Comparison of ENCODE assay signal across 11 mouse cellular contexts in genomic region chr13:52187841-52188604, GRCm38 (mm10).
DNase-seq lines count a peak whose midpoint lies in the region; ATAC-seq and TF ChIP-seq lines count a peak whose summit lies in the region.
"Had no signal": no experiment of that assay in that cellular context is flagged by ENCODE, and none has a peak within 500 bp of the region (broad histone marks: within the 10 kb centered on the region; RNA-seq: fewer than 3 reads in every experiment).

No protein-coding gene starts in this region.

- peaks cover 11% of the 10 kb centered on the region; the same call in 1 of the 2 replicates for H3K27me3 ChIP-seq in neural tube, embryonic 13.5 days
- no peaks in the 10 kb centered on the region for H3K27me3 ChIP-seq in liver, adult 2 months (ENCODE audit: control insufficient read depth, insufficient read depth, low read length)
- H3K27me3 ChIP-seq in kidney, adult 2 months (replicated peaks; ENCODE audit: control insufficient read depth, insufficient read depth, low read length): no peaks in the 10 kb centered on the region
- no peaks in the 10 kb centered on the region for H3K27me3 ChIP-seq in forebrain, embryonic 15.5 days
- H3K27me3 ChIP-seq: Patski had no signal

- peak overlapping the region; percentile 49; the same call in 1 of the 2 replicates for H3K27ac ChIP-seq in neural tube, embryonic 13.5 days (replicated peaks)
- no peak overlapping the region for H3K27ac ChIP-seq in liver, adult 2 months (replicated peaks; ENCODE audit: insufficient read depth, low read depth, low read length)
- H3K27ac ChIP-seq in kidney, adult 2 months (ENCODE audit: insufficient read depth, low read depth, low read length): no peak overlapping the region
- no peak overlapping the region for H3K27ac ChIP-seq in forebrain, embryonic 15.5 days (replicated peaks)

- no peaks in the 10 kb centered on the region for H3K9me3 ChIP-seq in neural tube, embryonic 13.5 days
- no peaks in the 10 kb centered on the region for H3K9me3 ChIP-seq in forebrain, embryonic 15.5 days

- no peak overlapping the region for H3K9ac ChIP-seq in neural tube, embryonic 13.5 days
- H3K9ac ChIP-seq in liver, adult 2 months (ENCODE audit: low read depth, low read length): no peak overlapping the region
- no peak overlapping the region for H3K9ac ChIP-seq in forebrain, embryonic 15.5 days (replicated peaks)

- ATAC-seq in cerebellum, adult (ENCODE audit: insufficient number of reproducible peaks, low FRiP score, low TSS enrichment): no peak
- ATAC-seq in neural tube, embryonic 13.5 days (ENCODE audit: low read depth): peak; percentile 32; the same call in 1 of the 2 replicates
- no peak for ATAC-seq in forebrain, embryonic 15.5 days (replicated peaks)

- peak; percentile 3 for DNase-seq in cerebellum, adult 9-10 months
- DNase-seq in neural tube, embryonic 10.5 days (ENCODE audit: extremely low spot score, low spot score): no peak
- peak; percentile 26 for DNase-seq in liver, adult 2 months (ENCODE audit: extremely low read depth, low read depth, low spot score)
- no peak for DNase-seq in ovary, postnatal 14 days (ENCODE audit: low spot score)
- no peak for DNase-seq in kidney, adult 2 months
- DNase-seq: kidney, adult 8-10 months; lung, postnatal 4 days had no signal

- 87% methylated on average over 8 of the region's 8 CpGs for WGBS in neural tube, embryonic 13.5 days
- 66% methylated on average over 8 of the region's 8 CpGs for WGBS in liver, adult 2 months
- WGBS in kidney, adult 2 months: 91% methylated on average over 8 of the region's 8 CpGs
- 87% methylated on average over 8 of the region's 8 CpGs for WGBS in forebrain, embryonic 15.5 days

- no peak overlapping the region for H3K4me2 ChIP-seq in neural tube, embryonic 13.5 days
- no peak overlapping the region for H3K4me2 ChIP-seq in forebrain, embryonic 15.5 days (replicated peaks)

- H3K4me3 ChIP-seq in neural tube, embryonic 13.5 days: no peak overlapping the region
- H3K4me3 ChIP-seq in liver, adult 2 months (ENCODE audit: insufficient read depth, low read depth, low read length): no peak overlapping the region
- H3K4me3 ChIP-seq in kidney, adult 2 months (ENCODE audit: insufficient read depth, low read depth, low read length): no peak overlapping the region
- no peak overlapping the region for H3K4me3 ChIP-seq in forebrain, embryonic 15.5 days

- no peak for TF ChIP-seq CTCF in liver, adult 2 months (IDR thresholded peaks at IDR 0.05; ENCODE audit: low read depth, low read length)
- TF ChIP-seq CTCF in kidney, adult 2 months (conservative IDR thresholded peaks at IDR 0.05; ENCODE audit: insufficient read depth, insufficient read length, low read depth, low read length): no peak

- no peak for TF ChIP-seq POLR2A in liver, adult 2 months (IDR thresholded peaks at IDR 0.05; ENCODE audit: extremely low read depth, insufficient read depth, low read length)
- no peak for TF ChIP-seq POLR2A in kidney, adult 2 months (IDR thresholded peaks at IDR 0.05; ENCODE audit: low read depth, low read length)

- H3K79me2 ChIP-seq in liver, adult 2 months (ENCODE audit: control insufficient read depth, insufficient read depth, low read length): no peaks in the 10 kb centered on the region

- H3K4me1 ChIP-seq in neural tube, embryonic 13.5 days (replicated peaks): peaks cover 20% of the 10 kb centered on the region
- peaks cover 20% of the 10 kb centered on the region for H3K4me1 ChIP-seq in liver, adult 2 months (ENCODE audit: control insufficient read depth, insufficient read depth, low read length)
- peaks cover 4% of the 10 kb centered on the region; the same call in 1 of the 2 replicates for H3K4me1 ChIP-seq in kidney, adult 2 months (ENCODE audit: control insufficient read depth, insufficient read depth, low read length)
- no peaks in the 10 kb centered on the region for H3K4me1 ChIP-seq in forebrain, embryonic 15.5 days

- no peaks in the 10 kb centered on the region for H3K36me3 ChIP-seq in neural tube, embryonic 13.5 days
- no peaks in the 10 kb centered on the region for H3K36me3 ChIP-seq in liver, adult 2 months (ENCODE audit: control insufficient read depth, insufficient read depth, low read length)
- no peaks in the 10 kb centered on the region for H3K36me3 ChIP-seq in kidney, adult 2 months (ENCODE audit: control insufficient read depth, insufficient read depth, low read length)
- H3K36me3 ChIP-seq in forebrain, embryonic 15.5 days: no peaks in the 10 kb centered on the region

Comparison
In these comparisons a context has a peak if more than half of its experiments do, and no peak if none do; other contexts are left out.
1. DNase-seq: peak in cerebellum, adult 9-10 months (single experiment) and liver, adult 2 months (single experiment); none in neural tube, embryonic 10.5 days (single experiment), ovary, postnatal 14 days (single experiment) and kidney, adult 2 months (single experiment).